Mouse (Mus musculus) T-helper 17 cell (primary cell): Measurements from ENCODE around the gene Tbl1x.
"Not testable (repeated sequence)": the region's sequence is repeated elsewhere in the genome, so short reads cannot be mapped to it uniquely, and the experiment has no call there.

Source experiments
- in situ Hi-C, 2 experiments: fragments of 300-600 bp; cut with MboI, MseI; formaldehyde crosslinking; loops; 1 replicate in 1 of 2; 2 replicates in 1 of 2; pipeline ENCODE4 v1.15.1; 2025; ENCODE audit warnings: high pct_unique_total_duplicates in 2 of 2

Gene Tbl1x

GRCm38 (mm10) chrX:77539770-77540169, 29.0 kb downstream of the Tbl1x start:
- in situ Hi-C loops, result not testable (repeated sequence)

- in situ Hi-C loops, result no loop called here
These were observed 33.2 kb downstream of the Tbl1x start for GRCm38 (mm10) chrX:77544003-77544402.

- in situ Hi-C loops, result no loop called here
These were observed 33.7 kb downstream of the Tbl1x start for GRCm38 (mm10) chrX:77544550-77544949.

- in situ Hi-C loops, result no loop called here
These were observed 34.7 kb downstream of the Tbl1x start for GRCm38 (mm10) chrX:77545362-77546078.

- in situ Hi-C loops, result no loop called here
These were observed 35.6 kb downstream of the Tbl1x start for GRCm38 (mm10) chrX:77546448-77546847.

- in situ Hi-C loops, result no loop called here
These were observed 38.1 kb downstream of the Tbl1x start for GRCm38 (mm10) chrX:77548951-77549350.

GRCm38 (mm10) chrX:77550388-77550787, 39.6 kb downstream of the Tbl1x start:
- in situ Hi-C loops, result no loop called here

- in situ Hi-C loops, result no loop called here
These were observed 40.5 kb downstream of the Tbl1x start for GRCm38 (mm10) chrX:77551306-77551705.

GRCm38 (mm10) chrX:77552088-77552487, 41.3 kb downstream of the Tbl1x start:
- in situ Hi-C loops, result no loop called here

GRCm38 (mm10) chrX:77555985-77556384, 45.2 kb downstream of the Tbl1x start:
- in situ Hi-C loops, result no loop called here

- in situ Hi-C loops, result no loop called here
These were observed 48.5 kb downstream of the Tbl1x start for GRCm38 (mm10) chrX:77559199-77559881.

- in situ Hi-C loops, result no loop called here
These were observed 52.8 kb downstream of the Tbl1x start for GRCm38 (mm10) chrX:77563616-77564015.

- in situ Hi-C loops, result loop anchor here in 1 of 2 experiments (5.0 kb wide), 1 partner anchor 39 kb away; no protein-coding TSS in a partner anchor
These were observed 55.9 kb downstream of the Tbl1x start for GRCm38 (mm10) chrX:77566739-77567138.

GRCm38 (mm10) chrX:77568013-77568412, 57.2 kb downstream of the Tbl1x start:
- in situ Hi-C loops, result loop anchor here in 1 of 2 experiments (5.0 kb wide), 1 partner anchor 41 kb away; no protein-coding TSS in a partner anchor

GRCm38 (mm10) chrX:77573743-77574142, 62.9 kb downstream of the Tbl1x start:
- in situ Hi-C loops, result loop anchor here in 1 of 2 experiments (5.0 kb wide), 1 partner anchor 1771 kb away; no protein-coding TSS in a partner anchor

- in situ Hi-C loops, result no loop called here
These were observed 66.3 kb downstream of the Tbl1x start for GRCm38 (mm10) chrX:77577108-77577507.

- in situ Hi-C loops, result no loop called here
These were observed 67.4 kb downstream of the Tbl1x start for GRCm38 (mm10) chrX:77578172-77578571.

- in situ Hi-C loops, result no loop called here
These were observed 69.2 kb downstream of the Tbl1x start for GRCm38 (mm10) chrX:77579964-77580363.

- in situ Hi-C loops, result no loop called here
These were observed 75.2 kb downstream of the Tbl1x start for GRCm38 (mm10) chrX:77585974-77586373.

- in situ Hi-C loops, result no loop called here
These were observed 83.9 kb downstream of the Tbl1x start for GRCm38 (mm10) chrX:77594670-77595224.

- in situ Hi-C loops, result no loop called here
These were observed 86.9 kb downstream of the Tbl1x start for GRCm38 (mm10) chrX:77597674-77598073.

GRCm38 (mm10) chrX:77598736-77599135, 87.9 kb downstream of the Tbl1x start:
- in situ Hi-C loops, result no loop called here
